Mouse (Mus musculus) T-helper 2 cell (primary cell): ENCODE results near the gene Baat.

Experiments
- in situ Hi-C: fragments of 300-600 bp; cut with MboI, MseI; formaldehyde crosslinking; loops from one replicate; pipeline ENCODE4 v1.15.1; 2025; ENCODE audit warnings: high pct_unique_total_duplicates

Baat gene

DNA sequence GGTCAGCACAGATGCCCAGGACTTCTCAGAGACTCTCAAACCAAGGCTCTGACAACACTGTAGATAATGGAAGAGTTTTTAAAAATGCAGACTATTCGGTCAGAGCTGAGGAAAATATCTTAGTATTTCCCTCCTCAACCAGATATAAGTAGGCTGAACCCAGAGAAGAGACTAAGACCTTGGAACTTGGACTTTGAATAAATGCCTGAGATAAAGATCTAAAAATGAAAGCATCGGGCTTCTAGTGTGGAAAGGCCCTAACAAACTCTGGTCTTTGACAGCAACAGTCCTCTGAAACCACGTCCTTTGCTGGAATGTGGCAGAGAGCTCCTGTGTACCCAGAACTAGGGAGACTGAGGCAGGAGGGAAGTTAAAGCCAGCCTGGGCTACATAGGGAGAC is at the start of gene Baat:
TSS of gene Baat (minus strand) at position 172 of the 400 bp plus-strand sequence.
- in situ Hi-C loops: loop anchor here (25.0 kb wide), 1 partner anchor 1219 kb away; the partner anchor contains the start of genes Erp44 and Invs

DNA sequence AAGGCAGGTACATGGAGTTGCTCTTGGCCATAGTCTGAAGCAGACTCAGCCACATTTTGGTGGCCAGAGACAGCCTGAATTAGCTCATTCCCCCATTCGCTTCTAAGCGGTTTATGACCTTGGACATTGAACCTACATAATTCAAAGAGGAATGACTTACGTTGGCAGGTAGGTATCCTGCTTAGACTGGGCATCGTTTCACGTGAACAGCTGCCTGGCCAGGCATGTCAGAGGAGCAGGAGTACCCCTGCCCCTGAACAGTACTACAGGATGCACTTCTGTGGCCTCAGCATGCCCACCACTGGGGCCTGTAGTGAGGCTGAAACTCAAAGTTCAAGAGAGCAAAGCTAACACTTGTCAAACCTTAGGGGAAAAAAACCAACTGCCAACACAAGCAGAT is 47.0 kb upstream of the Baat start:
- in situ Hi-C loops: no loop called here

DNA sequence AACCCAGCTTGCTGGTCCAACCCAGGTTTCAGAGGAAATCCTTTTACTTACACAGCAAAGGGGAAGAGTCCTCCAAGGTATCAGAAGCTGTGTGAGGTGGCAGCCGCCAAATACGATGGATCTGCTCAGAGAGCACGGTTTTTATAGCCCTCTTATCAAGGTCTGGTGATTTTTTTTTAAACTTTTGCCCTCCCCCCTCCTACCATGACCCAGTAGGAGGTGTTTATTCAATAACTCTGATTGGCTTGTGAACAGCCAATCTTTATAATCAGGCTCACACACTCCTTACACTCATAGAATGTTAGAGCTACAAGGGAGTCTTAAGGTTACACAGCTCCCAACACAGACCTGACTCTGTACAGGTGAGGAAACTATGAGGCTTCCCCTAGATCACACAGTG is 43.0 kb upstream of the Baat start, which contains the start of gene Aldob:
TSS of gene Aldob (minus strand) at position 164 of the 400 bp plus-strand sequence.
- in situ Hi-C loops: no loop called here

DNA sequence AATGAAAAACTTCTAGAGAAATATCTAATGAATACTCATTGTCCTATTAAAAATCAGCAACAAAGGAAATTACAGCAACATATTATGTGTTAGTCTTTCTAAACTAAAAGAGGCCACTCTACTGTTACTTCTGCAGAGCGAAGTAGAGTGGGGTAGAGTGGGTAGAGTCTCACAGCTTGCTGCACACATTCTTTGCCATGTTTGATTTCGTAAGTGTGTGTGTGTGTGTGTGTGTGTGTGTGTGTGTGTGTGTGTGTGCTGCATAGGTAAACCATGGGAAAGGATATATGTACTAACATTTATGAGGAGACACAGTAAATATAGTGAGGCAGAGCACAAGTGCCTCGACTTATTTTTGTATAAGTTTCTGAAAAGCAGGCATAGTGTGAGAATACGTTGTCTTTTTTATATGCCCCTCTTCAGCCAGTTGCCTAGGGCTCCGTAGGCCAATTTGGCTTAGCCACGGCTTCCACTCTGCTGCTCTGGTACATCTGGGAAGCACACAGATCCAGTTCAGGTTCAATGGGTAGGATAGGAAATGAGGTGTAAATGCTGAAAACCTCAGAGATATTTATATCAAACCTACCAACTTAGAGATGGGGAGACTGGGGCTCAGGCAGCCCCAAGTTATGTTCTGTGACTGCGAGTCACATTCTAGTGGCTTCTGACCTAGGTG is 41.3 kb upstream of the Baat start:
- in situ Hi-C loops: no loop called here

DNA sequence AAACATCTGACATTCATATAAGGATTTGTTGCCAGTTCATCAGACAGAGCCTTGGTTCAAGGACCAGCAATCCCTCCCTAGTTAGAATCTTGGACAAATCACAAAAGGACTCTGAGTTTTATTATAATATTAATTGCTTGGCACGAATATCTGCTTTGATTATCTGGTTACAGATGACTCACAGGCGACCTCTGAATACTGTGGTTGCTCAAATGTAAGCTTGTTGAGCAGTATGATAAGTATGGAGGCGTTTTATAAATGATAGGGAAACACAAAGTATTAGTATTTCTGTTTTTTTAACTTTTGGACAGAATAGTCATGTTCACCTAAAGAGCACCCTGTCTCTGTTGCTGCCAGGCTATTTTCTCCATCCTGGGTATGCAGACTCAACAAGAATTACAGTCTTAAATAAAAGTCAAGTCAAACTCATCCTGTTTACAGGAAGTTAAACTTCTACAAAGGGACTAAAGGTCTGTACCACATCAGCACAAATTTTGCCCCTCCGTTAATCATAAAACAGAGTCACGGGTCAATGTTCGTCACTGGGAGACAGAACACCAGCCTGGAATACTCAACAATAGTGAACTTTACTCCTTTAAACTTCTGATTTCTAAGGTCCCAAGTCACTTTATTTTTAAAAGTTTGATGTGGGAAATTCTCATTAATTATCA is 40.7 kb upstream of the Baat start:
- in situ Hi-C loops: no loop called here

DNA sequence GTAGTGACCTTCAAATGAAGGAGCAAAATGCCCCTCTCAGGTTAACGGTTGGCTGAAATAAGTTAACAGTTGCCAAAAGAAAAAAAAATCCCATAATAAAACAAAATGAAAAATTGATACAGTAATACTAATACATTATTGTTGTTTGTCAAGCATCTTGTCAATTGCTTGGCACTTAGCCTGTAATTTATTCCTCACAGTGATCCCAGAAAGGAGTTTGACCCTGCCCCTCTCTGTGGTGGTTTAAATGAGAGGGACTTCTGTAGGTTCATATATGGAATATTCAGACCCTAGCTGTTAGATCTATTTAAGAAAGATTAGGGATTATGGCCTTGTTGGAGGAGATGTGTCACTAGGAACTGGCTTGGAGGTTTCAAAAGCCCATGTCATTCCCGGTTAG is 39.7 kb upstream of the Baat start:
- in situ Hi-C loops: no loop called here

DNA sequence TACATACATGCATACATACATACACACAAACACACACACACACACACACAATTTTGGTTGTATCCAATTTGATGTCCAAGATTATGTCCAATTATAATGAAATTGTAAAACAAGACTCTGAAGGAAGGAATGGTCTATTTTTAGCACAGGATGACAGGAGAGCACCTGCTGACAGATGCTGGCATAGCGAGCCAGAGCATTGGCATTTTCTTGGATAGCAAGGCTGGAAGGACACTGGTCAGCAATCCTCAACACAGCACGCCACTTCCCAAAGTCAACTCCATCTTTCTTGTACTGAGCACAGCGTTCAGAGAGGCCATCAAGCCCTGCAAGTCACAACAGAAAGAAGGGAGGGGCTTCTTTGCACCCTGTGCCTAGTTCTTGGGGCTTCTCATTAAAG is 34.6 kb upstream of the Baat start:
- in situ Hi-C loops: no loop called here

DNA sequence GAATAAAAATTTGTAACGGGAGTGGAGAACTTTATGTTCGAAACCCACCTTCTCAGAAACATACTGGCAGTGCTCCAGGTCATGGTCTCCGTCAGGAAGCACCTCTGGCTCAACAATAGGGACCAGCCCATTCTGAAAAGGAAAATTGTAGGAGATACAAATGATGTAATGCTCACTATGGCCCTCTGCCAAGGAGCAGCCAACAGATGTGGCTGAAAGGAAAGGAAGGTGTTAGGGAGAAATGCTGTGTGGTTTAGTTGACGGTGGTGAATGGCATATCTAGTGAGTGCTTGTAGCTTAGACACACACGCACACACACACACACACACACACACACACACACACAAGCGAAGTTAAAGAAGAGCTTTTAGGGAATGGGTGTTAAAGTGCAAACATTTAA is 33.3 kb upstream of the Baat start:
- in situ Hi-C loops: no loop called here

DNA sequence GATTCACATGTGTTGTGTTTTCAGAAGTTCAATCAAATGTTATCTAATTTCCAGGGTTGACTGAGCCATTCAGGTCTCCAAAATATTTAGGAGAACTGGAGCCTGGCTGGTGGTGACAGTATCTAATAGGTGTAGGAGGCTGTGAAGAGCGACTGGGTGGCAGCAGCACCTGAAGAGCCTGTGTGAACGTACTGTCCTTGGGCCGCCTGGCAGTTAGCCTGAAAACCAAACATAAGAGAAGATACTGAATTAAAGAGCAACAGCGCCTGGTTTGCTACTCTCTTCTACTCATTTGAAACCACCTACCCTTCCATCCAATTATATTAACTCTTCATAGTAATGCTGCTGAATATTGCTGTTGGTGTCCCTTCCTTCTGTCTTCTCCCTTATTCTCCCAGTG is 30.3 kb upstream of the Baat start:
- in situ Hi-C loops: no loop called here

DNA sequence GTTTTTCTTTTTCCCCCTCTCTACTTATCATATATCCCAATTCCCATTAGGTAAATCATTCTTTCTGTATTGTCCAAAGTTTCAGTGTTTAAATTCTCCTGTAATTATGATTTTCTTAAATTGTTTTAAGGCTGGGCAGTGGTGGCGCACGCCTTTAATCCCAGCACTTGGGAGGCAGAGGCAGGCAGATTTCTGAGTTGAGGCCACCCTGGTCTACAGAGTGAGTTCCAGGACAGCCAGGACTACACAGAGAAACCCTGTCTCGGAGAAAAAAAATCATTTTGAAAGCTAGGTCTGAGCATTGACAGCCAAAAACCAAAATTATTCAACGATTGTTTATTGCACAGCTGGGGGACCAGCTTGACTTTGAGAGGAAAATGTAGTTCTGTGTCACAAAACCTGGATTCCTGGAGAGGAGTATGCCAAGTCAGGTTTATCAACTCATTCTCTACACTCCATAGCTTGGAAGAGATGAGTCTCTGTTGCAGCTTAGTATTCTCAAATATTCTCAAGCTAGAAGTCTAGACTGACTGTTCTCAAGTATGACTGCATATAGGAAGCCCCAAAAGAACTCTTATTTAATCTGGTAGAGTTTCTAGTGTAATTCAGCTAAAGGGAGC is 29.4 kb upstream of the Baat start:
- in situ Hi-C loops: no loop called here

DNA sequence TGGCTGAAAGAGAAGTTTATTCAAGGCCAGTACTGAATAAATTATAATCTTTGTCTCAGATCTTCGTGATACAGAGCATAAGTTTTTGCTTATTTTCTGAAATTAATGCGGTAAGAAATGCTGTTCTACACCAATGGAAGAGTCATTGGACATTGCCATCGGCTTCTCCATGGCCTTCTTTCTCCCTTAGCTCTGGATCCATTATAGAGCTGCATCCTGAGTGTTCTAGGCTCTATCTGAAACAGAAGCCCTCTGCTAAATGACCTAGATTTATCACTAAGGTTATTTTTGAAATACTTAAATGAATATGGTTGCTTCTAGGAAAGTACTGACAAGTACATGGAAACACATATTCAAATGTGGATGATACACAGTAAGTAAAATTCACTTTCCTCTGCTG is 28.7 kb upstream of the Baat start:
- in situ Hi-C loops: no loop called here

DNA sequence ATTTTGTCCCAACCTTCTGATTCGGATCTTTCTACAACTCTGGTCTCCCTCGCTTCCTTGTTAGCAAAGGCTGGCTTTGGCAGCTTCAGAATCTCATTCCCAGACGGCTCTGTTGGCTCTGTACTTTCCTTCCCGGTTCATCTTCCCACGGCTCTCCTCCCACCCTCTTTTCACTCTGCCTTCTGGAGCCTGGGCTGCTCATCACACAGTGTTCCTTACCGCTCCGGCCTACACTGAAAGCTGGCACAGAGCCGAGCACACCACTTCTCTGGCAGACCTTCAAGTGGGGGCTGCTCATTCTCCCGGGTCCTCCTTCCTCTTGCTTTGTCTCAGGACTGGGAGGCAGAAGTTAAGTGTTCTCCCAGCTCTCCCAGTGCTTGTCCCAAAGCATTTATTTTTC is 16.2 kb upstream of the Baat start:
- in situ Hi-C loops: loop anchor here (25.0 kb wide), 1 partner anchor 1235 kb away; the partner anchor contains the start of genes Erp44 and Invs

DNA sequence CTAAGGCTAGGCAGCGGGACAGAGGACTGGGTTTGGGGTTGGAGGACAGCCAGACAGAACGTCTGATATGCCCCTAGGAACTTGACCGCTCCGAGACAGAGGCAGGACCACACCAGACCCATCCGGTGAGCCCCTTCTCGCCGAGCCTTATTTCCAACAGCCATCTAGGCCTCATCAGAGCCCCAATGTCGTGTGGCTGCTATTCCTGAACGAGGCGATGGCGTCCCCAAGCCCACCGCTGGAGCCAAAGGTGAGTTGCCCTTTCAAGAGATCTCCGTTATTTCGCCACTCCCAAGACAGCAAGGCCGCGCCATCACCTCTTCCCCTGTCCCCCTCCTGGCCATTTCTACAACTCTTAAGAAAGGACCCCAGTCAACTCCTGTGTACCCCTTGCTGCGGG is 15.0 kb upstream of the Baat start:
- in situ Hi-C loops: loop anchor here (25.0 kb wide), 1 partner anchor 1234 kb away; the partner anchor contains the start of genes Erp44 and Invs

DNA sequence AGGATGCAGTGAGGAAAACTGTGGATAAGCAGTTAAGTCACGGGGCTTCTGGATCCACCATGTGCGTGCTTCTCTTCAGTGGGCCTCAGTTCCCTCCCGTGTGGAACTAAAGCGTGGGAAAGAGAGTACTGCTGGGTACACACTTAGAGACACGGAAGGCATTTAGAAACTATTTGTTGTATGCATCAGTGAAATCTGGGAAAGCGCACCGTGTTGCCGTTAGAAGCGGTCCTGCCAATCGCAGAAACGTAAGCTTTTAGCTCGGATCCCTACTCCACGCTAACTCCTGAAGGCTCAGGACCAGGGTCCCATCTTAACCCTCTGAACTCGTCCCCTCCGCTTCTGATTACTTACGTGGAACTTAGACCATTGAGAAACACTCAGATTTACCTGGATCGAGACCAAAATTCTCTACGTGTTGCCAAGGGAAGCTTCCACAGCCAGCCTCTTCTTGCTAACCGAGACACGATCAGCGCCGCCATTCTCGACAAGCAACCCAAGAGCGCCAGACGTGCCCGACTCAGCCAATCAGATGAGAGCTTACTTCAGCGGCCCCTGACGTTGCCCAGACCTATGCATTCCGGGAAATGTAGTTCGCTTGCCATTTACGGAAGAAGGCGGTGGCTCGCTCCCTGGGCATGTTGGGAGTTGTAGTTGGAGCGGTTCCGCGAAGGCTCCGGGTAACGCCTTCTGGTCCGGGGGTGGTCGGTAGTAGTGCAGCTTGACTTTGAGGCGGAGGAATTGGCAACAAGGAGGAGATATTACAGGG is 14.4 kb upstream of the Baat start, which contains the start of the genes Mrpl50 and Zfp189:
TSS of gene Mrpl50 (minus strand) at position 522 of the 769 bp plus-strand sequence.
TSS of gene Zfp189 (plus strand) at position 605 of the 769 bp plus-strand sequence.
- in situ Hi-C loops: loop anchor here (25.0 kb wide), 1 partner anchor 1233 kb away; the partner anchor contains the start of genes Erp44 and Invs

DNA sequence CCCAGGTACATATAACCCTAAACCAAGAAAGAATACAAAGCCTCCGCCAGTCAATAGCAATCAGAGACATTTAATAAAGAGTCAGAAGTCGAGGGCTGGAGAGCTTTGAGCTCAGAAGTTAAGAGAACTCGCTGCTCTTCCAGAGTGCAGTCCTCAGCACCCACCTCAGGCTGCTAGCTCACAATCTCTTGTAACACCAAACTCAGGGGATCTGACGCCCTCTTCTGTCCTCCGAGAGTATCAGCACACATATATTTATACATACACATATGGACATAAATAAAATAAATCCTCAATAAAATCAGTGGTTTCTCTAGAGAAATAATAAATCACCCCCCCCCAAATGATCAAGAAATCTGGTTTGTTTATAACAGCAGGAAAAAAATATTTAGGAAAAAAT is 13.1 kb upstream of the Baat start:
- in situ Hi-C loops: loop anchor here (25.0 kb wide), 1 partner anchor 1232 kb away; the partner anchor contains the start of genes Erp44 and Invs

DNA sequence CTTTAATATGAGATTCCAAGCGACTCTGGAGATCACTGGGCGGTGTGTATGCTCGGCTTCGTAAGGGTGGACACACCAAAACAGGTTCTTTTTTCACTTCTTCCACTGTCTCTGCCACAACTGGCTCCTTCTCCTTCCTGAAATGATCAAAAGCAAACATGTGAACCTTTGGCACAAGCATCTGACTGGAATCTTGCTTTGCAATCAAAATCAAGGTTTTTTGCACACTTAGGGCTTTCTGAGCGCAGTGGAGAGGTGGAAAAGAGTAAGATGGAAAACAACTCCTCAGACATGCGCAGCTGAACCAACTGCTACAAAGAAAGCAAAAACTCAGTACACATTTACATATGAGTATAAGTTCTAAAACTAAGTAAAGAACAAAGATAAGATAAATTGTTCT is 8.1 kb upstream of the Baat start:
- in situ Hi-C loops: loop anchor here (25.0 kb wide), 1 partner anchor 1227 kb away; the partner anchor contains the start of genes Erp44 and Invs

DNA sequence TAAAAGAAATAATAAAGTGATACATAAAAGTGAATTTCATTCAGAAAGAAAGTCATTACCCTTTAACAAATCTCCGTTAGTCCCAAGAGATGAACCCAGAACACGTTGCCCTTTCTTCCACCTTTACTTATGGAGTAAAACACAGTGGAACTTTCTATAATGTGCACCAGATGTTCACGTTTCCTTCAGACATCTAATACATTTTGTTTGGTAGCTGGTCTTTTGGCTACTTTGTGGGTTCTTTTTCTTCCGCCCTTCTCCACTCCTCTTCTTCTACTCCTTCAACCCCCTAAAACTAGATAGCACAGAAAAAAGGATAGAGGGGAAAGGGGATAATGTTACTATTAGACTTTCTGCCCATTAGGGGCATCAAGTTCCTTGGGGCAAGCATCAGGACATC is 6.3 kb upstream of the Baat start:
- in situ Hi-C loops: loop anchor here (25.0 kb wide), 1 partner anchor 1225 kb away; the partner anchor contains the start of genes Erp44 and Invs

DNA sequence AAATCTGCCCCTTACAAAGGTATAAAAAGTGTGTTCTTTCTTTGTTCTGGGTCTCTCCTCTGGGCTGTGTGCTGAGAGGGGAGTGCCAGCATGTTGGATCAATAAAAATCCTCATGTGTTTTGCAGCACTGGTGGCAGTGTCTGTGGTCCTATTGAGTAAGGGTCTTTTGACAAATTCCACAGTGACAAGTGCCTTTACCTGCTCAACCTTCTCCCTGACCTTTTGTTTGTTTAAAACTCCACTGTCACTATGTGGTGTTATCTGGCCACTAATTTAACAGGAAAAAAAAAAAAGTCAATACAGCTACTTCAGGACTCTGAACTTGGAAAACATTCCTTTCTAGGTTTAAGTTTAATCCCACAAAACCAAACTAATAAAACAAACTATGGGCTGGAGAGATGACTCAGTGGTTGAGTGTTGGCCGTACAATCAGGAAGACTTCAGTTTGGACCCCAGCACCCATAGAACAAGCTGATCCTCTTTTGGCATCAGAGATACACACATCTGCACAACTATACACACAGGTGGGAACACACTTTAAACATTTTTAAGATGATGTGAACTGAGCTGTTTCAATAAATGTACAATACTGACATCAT is 4.0 kb upstream of the Baat start:
- in situ Hi-C loops: loop anchor here (25.0 kb wide), 1 partner anchor 1223 kb away; the partner anchor contains the start of genes Erp44 and Invs

DNA sequence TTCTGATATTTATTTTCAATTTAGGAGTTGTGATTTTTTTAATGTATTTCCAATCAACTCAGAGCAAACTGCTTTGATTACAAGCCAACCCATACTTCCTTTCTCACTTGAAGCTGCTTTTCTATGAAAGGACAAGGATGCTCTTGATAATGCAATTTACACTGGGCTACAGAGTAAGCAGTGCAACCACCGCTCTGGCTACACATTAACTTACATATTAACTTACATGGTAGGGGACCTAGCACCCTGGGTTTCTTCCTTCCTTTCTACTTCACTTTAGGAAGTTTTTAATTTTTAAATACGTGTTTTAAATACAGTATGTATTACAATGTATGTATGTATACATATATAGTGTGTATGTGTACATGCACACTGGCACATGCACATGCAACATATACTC is 2.8 kb upstream of the Baat start:
- in situ Hi-C loops: loop anchor here (25.0 kb wide), 1 partner anchor 1222 kb away; the partner anchor contains the start of genes Erp44 and Invs

DNA sequence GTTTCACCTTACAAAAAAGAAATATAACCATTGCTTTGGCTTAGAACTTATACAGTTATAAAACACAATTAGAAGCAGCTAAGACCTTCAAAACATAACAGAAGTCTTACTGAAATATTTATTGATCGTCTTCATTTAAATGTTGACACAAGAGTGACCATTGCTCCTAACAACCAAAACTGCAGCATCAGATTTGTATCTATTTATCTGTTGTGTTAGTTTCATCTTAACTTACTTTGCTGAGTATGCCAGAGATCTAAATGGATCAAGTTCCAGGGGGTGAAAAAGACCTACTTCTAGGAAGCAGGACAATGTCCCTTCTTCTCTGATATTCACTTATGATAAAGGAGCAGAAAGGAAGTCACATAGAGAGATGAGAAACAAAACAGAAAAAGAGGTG is 2.8 kb downstream of the Baat start:
- in situ Hi-C loops: loop anchor here (25.0 kb wide), 1 partner anchor 1216 kb away; the partner anchor contains the start of genes Erp44 and Invs
